Mouse (Mus musculus) heart, postnatal 36 days (tissue): ENCODE measurements at regions not wholly inside any gene's neighbourhood (a gene's known extent, or its start where the extent isn't known, plus 50 kb on each side); places are given as distances from the start of the nearest gene placed in this dataset.

Experiments
- DNase-seq, 2 experiments: peaks; one replicate each; pipeline ENCODE4 v3.0.0; 2021 to 2022
- intact Hi-C: fragments of 180-260 bp; cut with DNase I; formaldehyde crosslinking; loops from one replicate; pipeline ENCODE4 v1.15.1; 2025

- intact Hi-C loops: loop anchor here (5.0 kb wide), 2 partner anchors 145 to 275 kb away; no protein-coding TSS in a partner anchor
- DNase-seq: peak in 1 of 2 experiments; percentile 15
Measured at GRCm38 (mm10) chr6:93167281-93167680, 224.0 kb upstream of the Adamts9 start.

- no peak for DNase-seq
- intact Hi-C loops: loop anchor here (5.0 kb wide), 2 partner anchors 146 to 276 kb away; no protein-coding TSS in a partner anchor
Measured at GRCm38 (mm10) chr6:93165942-93166341, 222.7 kb upstream of the Adamts9 start.

GRCm38 (mm10) chr6:93152431-93153208, 209.3 kb upstream of the Adamts9 start:
- no peak for DNase-seq
- intact Hi-C loops: loop anchor here (5.0 kb wide), 1 partner anchor 390 kb away; no protein-coding TSS in a partner anchor

GRCm38 (mm10) chr6:93150531-93150930, 207.2 kb upstream of the Adamts9 start:
- DNase-seq: peak; percentile 26 to 47
- intact Hi-C loops: loop anchor here (5.0 kb wide), 1 partner anchor 392 kb away; no protein-coding TSS in a partner anchor

GRCm38 (mm10) chr6:93149956-93150355, 206.7 kb upstream of the Adamts9 start:
- DNase-seq: peak; percentile 16 to 23
- intact Hi-C loops: loop anchor here (5.0 kb wide), 3 partner anchors 73 to 392 kb away; partner anchors contain the start of gene Adamts9

GRCm38 (mm10) chr6:93140331-93140731, 197.0 kb upstream of the Adamts9 start:
- intact Hi-C loops: loop anchor here (5.0 kb wide), 1 partner anchor 43 kb away; no protein-coding TSS in a partner anchor
- peak; percentile 6 to 11 for DNase-seq

GRCm38 (mm10) chr6:93133940-93134339, 190.6 kb upstream of the Adamts9 start:
- no peak for DNase-seq
- intact Hi-C loops: no loop called here

GRCm38 (mm10) chr6:93130946-93131685, 187.8 kb upstream of the Adamts9 start:
- DNase-seq: no peak
- intact Hi-C loops: no loop called here

GRCm38 (mm10) chr6:93119482-93119881, 176.2 kb upstream of the Adamts9 start:
- intact Hi-C loops: no loop called here
- no peak for DNase-seq

GRCm38 (mm10) chr6:93113361-93113760, 170.1 kb upstream of the Adamts9 start:
- intact Hi-C loops: no loop called here
- no peak for DNase-seq

- intact Hi-C loops: loop anchor here (5.0 kb wide), 1 partner anchor 47 kb away; no protein-coding TSS in a partner anchor
- DNase-seq: no peak
Measured at GRCm38 (mm10) chr6:93094730-93095360, 151.6 kb upstream of the Adamts9 start.

GRCm38 (mm10) chr6:93093770-93094169, 150.5 kb upstream of the Adamts9 start:
- intact Hi-C loops: no loop called here
- no peak for DNase-seq

- DNase-seq: no peak
- intact Hi-C loops: no loop called here
Measured at GRCm38 (mm10) chr6:93087329-93087728, 144.0 kb upstream of the Adamts9 start.

GRCm38 (mm10) chr6:93084286-93084685, 141.0 kb upstream of the Adamts9 start:
- intact Hi-C loops: no loop called here
- no peak for DNase-seq

- no peak for DNase-seq
- intact Hi-C loops: no loop called here
Measured at GRCm38 (mm10) chr6:93083716-93084115, 140.4 kb upstream of the Adamts9 start.

GRCm38 (mm10) chr6:93082205-93082604, 138.9 kb upstream of the Adamts9 start:
- no peak for DNase-seq
- intact Hi-C loops: no loop called here

GRCm38 (mm10) chr6:93076681-93077080, 133.4 kb upstream of the Adamts9 start:
- intact Hi-C loops: loop anchor here (5.0 kb wide), 1 partner anchor 71 kb away; no protein-coding TSS in a partner anchor
- no peak for DNase-seq

GRCm38 (mm10) chr6:93075867-93076266, 132.6 kb upstream of the Adamts9 start:
- no peak for DNase-seq
- intact Hi-C loops: loop anchor here (2.0 to 5.0 kb wide), 2 partner anchors 71 to 135 kb away; no protein-coding TSS in a partner anchor

GRCm38 (mm10) chr6:93075011-93075410, 131.7 kb upstream of the Adamts9 start:
- no peak for DNase-seq
- intact Hi-C loops: loop anchor here (2.0 to 5.0 kb wide), 2 partner anchors 72 to 134 kb away; no protein-coding TSS in a partner anchor

- no peak for DNase-seq
- intact Hi-C loops: no loop called here
Measured at GRCm38 (mm10) chr6:93070916-93071315, 127.6 kb upstream of the Adamts9 start.
